Mouse (Mus musculus) mouse embryonic stem cell (cell line): ENCODE results near the gene Gpr137.

Experiments used
- in situ Hi-C, 2 experiments: fragments of 300-500 bp; cut with MboI; formaldehyde crosslinking; loops; 1 replicate in 1 of 2; 3 replicates in 1 of 2; pipeline ENCODE4 v1.14.3; 2019 to 2020; ENCODE audit warnings: low sequenced_read_pairs in 2 of 2, low pct_unique_long_range_greater_than_20kb in 1 of 2, mixed read lengths in 1 of 2; ENCODE audit not compliant: unreplicated experiment in 1 of 2

The Gpr137 gene

GRCm38 (mm10) chr19:6926559-6927255 lies 15.6 kb downstream of the Gpr137 start:
- in situ Hi-C loops = no loop called here

GRCm38 (mm10) chr19:6925611-6926329 lies 16.5 kb downstream of the Gpr137 start:
- in situ Hi-C loops = no loop called here

GRCm38 (mm10) chr19:6925307-6925573 lies 17.0 kb downstream of the Gpr137 start, which contains the start of gene Catsperz:
Gene Catsperz (minus strand): TSS chr19:6925380.
- in situ Hi-C loops = no loop called here

- in situ Hi-C loops = no loop called here
Measured at GRCm38 (mm10) chr19:6924461-6925306, 17.6 kb downstream of the Gpr137 start.

GRCm38 (mm10) chr19:6922901-6923735 lies 19.2 kb downstream of the Gpr137 start:
- in situ Hi-C loops = no loop called here

GRCm38 (mm10) chr19:6921647-6922567 lies 20.4 kb downstream of the Gpr137 start, which contains the start of gene Esrra:
Gene Esrra (minus strand): TSS chr19:6921813.
- in situ Hi-C loops = no loop called here

- in situ Hi-C loops = no loop called here
Measured at GRCm38 (mm10) chr19:6920741-6921636, 21.3 kb downstream of the Gpr137 start.

GRCm38 (mm10) chr19:6919876-6920740 lies 22.2 kb downstream of the Gpr137 start:
- in situ Hi-C loops = no loop called here

- in situ Hi-C loops = no loop called here
Measured at GRCm38 (mm10) chr19:6919431-6919830, 22.8 kb downstream of the Gpr137 start.

GRCm38 (mm10) chr19:6918321-6918720 lies 24.0 kb downstream of the Gpr137 start:
- in situ Hi-C loops = no loop called here

- in situ Hi-C loops = no loop called here
Measured at GRCm38 (mm10) chr19:6916496-6916895, 25.8 kb downstream of the Gpr137 start.

- in situ Hi-C loops = no loop called here
Measured at GRCm38 (mm10) chr19:6915276-6915675, 27.0 kb downstream of the Gpr137 start.

- in situ Hi-C loops = no loop called here
Measured at GRCm38 (mm10) chr19:6914540-6914939, 27.7 kb downstream of the Gpr137 start.

- in situ Hi-C loops = no loop called here
Measured at GRCm38 (mm10) chr19:6913991-6914390, 28.3 kb downstream of the Gpr137 start.

GRCm38 (mm10) chr19:6913036-6913435 lies 29.2 kb downstream of the Gpr137 start:
- in situ Hi-C loops = no loop called here
